Mouse (Mus musculus): Measurements from ENCODE around the gene Zfp638.
A peak's percentile ranks its signal among the peaks of the same experiment; 100 is the strongest.
"Not testable (repeated sequence)": the region's sequence is repeated elsewhere in the genome, so short reads cannot be mapped to it uniquely, and the experiment has no call there.

The Zfp638 gene

DNA sequence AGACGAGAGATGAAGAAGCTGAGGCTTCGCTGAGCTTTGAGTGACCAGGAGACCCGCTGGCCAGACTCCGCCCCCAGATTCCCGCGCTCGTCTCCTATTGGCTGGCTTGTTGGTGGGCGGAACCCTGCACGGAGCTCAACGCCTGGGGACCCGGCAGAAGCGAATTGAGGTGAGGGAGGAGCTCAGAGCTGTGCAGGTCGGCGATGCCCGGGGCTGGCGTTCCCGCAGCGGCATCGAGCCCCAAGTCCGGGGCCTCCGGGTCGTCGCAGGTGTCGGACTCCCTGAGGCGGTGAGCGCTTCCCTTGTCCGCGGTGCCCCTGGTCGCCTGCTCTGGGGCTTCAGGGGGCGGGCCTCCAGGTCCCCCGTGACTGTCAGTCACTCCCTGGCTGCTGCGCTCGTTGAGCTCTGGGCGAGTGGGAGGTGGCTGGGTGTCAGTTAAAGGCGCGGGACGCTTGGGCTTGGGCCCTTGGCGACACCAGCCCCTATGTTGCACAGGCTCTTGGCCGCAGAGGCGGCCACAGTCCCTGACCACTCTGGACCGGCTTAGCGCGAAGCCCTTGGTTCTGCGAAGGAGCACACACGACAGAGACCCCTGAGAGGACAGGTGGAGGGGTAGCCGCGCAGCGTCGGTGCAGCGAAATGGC is at the start of gene Zfp638:
Gene Zfp638, plus strand, starts transcription at position 156 of the 644 bp plus-strand sequence.
- ATAC-seq (ENCODE audit: insufficient number of reproducible peaks, low FRiP score, low TSS enrichment), result peak; percentile 96

DNA sequence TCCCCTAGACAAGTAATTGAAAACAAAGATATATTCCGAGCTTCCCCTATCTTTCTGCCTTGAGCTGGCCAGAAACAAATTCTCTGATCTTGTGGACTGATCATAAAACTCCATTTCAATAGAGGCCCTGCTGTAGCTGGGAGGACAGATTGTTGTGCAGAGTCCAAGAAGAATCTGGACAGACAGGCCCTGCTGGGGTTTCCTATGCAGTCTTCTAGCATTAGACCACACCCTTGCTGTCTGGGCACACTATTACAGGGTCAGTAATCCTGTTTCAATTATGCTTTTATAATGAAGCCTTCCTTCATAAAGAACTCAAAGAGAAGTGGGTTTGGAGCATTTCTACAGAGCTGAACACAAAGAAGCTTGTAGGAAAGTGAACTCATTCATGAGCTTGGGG is 47.9 kb upstream of the Zfp638 start:
- ATAC-seq (ENCODE audit: insufficient number of reproducible peaks, low FRiP score, low TSS enrichment), result no peak

DNA sequence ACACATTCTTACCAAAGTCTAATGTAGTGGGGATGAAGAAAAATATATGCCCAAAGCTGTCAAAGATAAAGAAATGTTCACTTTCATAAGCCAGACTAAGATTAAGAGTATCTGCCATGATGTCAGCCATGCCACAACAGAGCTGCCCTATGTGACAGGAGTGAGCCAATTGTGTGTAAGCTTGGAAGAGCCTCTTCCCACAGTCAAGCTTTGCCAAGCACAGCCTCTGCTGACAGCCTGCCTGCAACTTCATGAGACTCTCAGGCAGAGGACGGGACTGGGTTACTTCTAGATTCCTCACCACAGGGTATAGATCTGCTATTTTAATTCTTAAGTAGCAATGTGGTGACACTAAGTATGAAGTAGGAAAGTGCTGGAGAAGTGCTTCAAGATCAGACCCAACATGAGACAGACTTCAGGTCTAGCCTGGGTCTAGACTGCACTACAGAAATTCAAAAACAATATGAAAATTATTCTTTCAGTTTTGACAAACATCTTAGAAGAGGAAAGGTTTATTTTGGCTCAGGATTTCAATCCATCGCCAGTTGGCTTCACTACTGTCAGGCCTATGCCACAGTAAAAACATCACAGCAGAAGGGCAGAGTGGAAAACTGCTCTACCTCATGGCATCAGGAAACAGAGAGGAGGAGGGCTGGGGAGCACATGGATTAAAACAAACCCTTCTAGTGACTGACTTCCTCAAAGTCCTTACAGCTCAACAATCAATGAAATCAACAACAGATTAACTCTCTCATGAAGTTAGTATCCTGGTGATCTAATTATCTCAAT is 46.0 kb upstream of the Zfp638 start:
- no peak for ATAC-seq (ENCODE audit: insufficient number of reproducible peaks, low FRiP score, low TSS enrichment)

DNA sequence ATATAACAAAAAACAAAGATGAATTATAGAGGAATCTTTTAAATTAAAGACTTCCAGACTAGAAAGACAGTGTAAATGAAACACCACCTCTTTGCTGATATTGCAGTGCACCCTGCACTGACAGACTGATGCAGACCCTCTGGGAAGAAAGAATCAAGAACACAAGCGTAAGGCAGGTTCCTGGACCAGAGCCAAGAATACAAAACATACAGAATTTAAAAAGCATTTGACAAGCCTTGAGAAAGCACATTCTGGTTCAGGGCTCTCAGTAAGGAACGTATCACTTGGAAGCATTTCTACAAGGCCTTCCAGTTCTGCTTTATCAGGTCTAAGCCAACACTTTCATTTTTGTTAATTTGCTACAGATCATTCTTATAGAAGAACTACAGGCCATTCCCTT is 45.1 kb upstream of the Zfp638 start:
- ATAC-seq (ENCODE audit: insufficient number of reproducible peaks, low FRiP score, low TSS enrichment), result no peak

DNA sequence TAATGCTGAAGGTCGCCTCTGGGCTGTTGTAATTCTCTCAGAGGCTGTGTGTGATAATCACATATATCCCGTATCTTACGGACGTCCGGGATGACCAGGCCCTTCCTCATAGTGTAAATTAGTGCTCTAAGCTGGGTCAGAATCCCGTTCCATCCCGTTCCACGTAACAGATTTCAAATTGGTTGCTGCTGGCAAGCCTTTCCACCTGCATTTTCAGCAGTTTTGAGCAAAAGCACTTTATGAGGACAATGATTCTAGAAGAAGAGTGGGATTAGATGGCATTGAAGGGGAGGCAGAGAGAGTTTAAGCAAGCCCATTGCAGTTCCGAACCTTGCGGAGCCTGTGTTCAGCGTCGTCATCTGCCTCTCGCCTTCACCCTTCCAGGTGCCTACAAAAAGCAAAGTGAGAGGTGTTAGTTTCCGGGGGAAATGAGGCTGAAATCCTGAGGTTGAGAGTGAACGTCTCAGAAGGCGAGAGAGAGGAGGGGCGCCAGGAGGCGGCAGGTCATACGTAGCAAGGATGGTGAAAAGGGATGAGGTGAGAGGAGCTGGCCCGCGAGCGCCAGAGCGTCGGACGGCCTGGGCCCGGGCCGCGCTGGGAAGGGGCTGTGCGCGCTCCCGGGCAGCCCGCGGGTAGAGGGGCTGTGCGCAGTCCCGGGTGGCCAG is 35.8 kb upstream of the Zfp638 start:
- ATAC-seq (ENCODE audit: insufficient number of reproducible peaks, low FRiP score, low TSS enrichment), result no peak; the same call in 1 of the 2 replicates

DNA sequence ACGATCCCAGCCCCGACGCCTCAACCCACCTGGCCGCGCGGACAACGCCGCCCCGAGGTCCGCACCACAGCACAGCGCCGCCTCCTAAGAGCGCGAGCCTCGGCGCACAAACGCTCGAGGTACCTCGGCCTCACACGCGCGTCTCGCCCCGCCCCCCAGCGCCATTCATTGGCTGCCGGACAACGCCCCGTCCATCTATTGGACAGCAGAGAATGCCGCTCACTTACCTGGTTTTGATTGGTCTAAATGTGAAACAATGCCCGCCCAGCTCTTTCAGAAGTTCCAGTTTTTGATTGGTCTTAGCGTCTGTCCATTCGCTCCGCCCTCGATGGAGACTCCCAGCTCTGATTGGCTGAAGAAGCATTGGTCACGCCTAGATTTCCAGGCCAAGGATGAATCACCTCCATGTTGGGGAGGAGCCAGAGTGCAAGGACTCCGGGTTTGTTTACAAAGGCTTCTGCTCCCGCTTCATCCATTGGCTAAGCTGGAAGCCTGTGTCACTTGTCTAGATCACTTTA is 35.2 kb upstream of the Zfp638 start, which contains the start of gene Paip2b:
Gene Paip2b, minus strand, starts transcription at position 136 of the 518 bp plus-strand sequence.
- ATAC-seq (ENCODE audit: insufficient number of reproducible peaks, low FRiP score, low TSS enrichment), result peak; percentile 98

DNA sequence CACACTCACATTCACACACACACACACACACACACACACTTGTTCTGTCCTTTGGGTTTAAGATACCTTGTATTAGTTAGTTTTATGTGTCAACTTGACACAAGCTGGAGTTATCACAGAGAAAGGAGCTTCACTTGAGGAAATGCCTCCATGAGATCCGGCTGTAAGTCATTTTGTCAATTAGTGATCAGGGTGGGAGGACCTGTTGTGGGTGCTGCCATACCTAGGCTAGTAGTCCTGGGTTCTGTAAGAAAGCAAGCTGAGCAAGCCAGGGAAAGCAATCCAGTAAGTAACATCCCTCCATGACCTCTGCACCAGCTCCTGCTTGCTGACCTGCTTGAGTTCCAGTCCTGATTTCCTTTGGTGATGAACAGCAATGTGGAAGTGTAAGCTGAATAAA is 34.5 kb upstream of the Zfp638 start:
- ATAC-seq (ENCODE audit: insufficient number of reproducible peaks, low FRiP score, low TSS enrichment), result not testable (repeated sequence)

DNA sequence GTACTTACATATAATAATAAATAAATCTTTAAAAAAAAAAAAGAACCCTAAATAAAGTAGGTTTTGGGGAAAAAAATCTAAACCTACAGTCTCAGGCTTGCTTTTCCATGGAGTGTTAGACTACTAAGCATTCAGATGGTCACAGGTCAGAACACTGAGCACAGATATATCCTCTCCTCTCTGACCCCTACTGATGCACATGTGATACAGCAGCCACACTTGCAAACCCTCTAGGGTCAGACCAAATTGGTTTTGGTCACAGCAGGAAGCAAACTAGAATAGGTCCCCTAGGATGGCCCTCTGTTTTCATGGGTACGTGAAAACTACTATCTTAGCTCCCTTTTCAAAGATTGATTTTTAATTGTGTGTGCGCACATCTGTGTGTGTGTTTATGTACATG is 30.1 kb upstream of the Zfp638 start:
- ATAC-seq (ENCODE audit: insufficient number of reproducible peaks, low FRiP score, low TSS enrichment), result no peak

DNA sequence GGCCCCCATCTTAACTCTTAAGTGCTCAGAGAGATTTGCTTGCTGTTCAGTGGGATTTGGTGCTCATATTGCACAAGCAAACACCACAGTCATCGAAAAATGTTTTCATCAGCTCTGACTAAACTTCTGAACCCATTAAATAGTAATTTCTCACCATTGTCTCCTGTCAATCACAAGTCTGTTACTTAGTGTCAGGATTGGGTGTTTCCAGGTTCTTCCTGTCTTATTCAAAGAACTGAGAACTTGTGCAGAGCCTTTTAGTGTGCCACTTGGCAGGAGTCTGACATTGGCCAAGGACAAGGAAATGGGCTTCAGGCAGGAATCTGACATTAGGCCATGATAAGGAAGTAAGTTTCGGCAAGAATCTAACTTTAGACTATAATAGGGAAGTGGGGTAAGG is 28.9 kb upstream of the Zfp638 start:
- no peak for ATAC-seq (ENCODE audit: insufficient number of reproducible peaks, low FRiP score, low TSS enrichment)

DNA sequence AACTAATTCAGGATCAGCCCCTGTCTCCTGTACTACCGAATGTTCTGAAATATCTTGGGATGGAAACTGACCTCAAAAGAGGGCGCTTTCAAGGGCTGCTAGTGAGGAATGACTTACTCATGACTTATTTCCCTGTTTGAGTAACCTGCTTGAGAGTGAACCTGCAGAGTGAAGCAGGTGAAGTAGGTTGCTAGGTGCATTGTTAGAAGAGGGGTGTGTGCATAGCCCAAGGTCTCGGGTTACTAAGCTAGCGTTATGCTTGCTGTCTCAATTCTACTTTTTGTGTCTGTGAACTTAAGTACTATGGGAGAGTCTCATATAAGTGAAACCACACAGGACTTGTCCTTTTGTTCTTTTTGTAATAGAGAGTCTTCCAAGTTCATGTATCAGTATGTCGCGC is 26.8 kb upstream of the Zfp638 start:
- no peak for ATAC-seq (ENCODE audit: insufficient number of reproducible peaks, low FRiP score, low TSS enrichment)

DNA sequence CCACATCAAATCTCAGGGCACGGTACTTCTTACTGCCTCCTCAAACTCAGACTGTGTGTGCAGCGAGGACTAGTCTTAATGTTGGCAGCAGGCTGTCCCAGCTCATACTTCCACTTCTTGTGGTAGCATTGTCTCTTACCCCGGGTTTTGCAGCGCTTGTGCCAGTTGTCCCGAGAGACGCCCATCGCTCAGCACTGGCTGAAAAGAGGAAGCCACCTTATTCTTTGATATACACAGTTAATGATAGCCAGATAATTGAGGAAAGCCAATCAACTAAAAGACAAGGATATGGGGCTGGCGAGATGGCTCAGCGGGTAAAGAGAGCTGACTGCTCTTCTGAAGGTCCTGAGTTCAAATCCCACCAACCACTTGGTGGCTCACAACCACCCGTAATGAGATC is 22.0 kb upstream of the Zfp638 start:
- no peak for ATAC-seq (ENCODE audit: insufficient number of reproducible peaks, low FRiP score, low TSS enrichment)

DNA sequence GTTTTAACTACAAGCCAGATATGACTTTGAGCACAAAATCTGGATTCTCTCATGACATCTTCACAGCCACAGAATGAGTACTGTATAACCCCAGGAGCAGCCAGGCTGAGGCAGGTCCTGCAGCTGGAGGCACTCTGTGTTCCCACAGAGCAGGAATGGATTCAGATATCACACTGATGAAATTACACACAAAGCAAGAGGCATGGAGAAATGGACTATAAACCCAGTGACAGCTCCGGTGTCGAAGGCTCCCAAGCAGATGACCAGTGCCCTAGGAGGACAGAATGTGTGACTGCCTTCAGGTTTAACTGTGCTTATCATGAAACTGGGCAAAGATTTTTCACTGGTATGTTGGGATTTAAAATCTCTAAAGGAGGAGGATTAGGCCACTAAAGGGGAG is 20.8 kb upstream of the Zfp638 start:
- no peak for ATAC-seq (ENCODE audit: insufficient number of reproducible peaks, low FRiP score, low TSS enrichment)

DNA sequence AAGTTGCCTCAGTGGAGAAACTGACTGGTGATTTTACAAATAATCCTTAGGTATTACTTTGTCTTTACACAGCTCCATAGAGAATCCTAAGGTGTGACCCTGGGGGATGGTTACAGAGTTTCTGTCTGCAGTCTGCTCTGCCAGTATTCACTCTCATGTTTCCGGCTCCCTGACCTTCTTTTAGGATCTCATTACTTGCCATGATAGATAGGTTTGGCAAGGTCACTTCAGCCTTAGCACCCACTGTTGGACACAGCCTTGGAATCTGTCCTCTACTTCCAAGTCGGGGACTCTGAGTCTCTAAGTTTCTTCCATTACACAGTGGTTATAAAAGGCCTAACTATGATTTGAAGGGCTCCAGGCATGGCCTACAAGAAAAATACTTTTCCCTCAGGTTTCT is 17.5 kb upstream of the Zfp638 start:
- ATAC-seq (ENCODE audit: insufficient number of reproducible peaks, low FRiP score, low TSS enrichment), result no peak

DNA sequence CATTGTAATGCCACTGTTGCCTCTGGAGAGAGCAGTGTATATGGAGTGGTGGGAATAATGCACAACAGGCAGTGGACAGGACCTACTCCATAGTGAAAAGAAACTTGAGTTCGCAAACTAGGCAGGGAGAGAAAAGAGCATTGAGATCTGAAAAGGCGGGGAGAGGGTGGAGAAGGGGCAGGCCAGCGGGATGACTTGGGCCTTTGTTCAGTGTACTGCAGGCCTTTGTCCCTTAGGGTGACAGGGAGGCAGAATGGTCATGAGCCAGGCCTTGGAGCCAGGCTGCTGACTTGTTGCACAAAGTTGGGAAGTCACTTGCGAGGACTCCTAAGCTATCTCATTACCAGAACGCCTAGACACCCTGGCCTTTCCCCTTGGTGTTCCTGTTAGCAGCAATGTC is 9.4 kb upstream of the Zfp638 start:
- ATAC-seq (ENCODE audit: insufficient number of reproducible peaks, low FRiP score, low TSS enrichment), result no peak

DNA sequence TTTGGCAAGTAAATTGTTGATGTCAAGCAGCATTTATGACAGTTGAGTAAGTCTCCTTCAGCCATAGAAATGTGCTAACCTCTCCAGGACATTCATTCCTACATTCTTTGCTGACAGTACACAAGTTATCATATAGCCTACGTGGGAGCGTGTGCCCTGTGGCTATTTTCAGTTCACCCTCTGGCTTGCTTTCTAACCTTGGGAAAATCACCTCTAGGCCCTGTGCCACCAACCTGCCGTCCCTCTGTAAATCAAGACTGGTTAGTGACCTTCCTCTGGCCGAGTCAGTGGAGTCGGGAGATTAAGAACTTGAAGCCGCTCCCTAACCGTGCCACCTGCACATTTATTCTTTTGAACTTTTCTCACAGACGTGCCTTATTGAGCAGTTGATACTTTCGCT is 6.9 kb upstream of the Zfp638 start:
- ATAC-seq (ENCODE audit: insufficient number of reproducible peaks, low FRiP score, low TSS enrichment), result no peak

DNA sequence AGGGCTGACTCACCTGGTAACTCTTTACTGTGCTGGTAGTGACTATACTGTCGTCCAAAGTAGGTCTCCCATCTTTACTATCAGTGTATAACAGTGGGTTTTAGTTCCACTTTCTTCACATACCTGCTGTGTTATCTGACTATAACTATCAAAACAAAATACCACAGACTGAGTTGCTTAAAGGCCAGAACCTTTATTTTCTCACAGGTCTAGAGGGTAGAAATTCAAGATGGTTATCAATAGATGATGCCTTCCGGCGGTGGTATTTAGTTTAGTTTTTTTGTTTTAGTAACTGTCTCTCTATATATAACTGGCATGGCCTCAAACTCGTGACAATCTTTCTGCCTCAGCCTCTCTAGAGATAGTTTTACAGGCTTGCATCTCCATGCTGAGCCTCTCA is 3.4 kb upstream of the Zfp638 start:
- no peak for ATAC-seq (ENCODE audit: insufficient number of reproducible peaks, low FRiP score, low TSS enrichment)

DNA sequence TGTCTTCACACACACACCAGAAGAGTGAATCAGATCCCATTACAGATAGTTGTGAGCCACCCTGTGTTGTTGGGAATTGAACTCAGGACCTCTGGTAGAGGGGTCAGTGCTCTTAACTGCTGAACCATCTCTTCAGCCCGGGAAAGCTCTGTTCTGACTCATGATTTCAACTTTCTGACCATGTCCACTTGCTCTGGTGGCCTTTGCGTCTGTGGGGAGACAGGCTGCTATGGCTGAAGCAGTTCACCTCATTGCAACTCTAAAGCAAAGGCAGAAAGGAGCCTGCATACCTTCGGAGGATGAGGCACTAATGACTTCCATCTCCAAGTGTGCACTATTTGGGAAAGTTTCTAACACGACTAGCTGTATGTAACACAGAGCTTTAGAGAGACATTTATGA is 486 bp upstream of the Zfp638 start:
- 0 out of 2 replicates have a peak, but pooled peaks have one; percentile 2 for ATAC-seq (ENCODE audit: insufficient number of reproducible peaks, low FRiP score, low TSS enrichment)

DNA sequence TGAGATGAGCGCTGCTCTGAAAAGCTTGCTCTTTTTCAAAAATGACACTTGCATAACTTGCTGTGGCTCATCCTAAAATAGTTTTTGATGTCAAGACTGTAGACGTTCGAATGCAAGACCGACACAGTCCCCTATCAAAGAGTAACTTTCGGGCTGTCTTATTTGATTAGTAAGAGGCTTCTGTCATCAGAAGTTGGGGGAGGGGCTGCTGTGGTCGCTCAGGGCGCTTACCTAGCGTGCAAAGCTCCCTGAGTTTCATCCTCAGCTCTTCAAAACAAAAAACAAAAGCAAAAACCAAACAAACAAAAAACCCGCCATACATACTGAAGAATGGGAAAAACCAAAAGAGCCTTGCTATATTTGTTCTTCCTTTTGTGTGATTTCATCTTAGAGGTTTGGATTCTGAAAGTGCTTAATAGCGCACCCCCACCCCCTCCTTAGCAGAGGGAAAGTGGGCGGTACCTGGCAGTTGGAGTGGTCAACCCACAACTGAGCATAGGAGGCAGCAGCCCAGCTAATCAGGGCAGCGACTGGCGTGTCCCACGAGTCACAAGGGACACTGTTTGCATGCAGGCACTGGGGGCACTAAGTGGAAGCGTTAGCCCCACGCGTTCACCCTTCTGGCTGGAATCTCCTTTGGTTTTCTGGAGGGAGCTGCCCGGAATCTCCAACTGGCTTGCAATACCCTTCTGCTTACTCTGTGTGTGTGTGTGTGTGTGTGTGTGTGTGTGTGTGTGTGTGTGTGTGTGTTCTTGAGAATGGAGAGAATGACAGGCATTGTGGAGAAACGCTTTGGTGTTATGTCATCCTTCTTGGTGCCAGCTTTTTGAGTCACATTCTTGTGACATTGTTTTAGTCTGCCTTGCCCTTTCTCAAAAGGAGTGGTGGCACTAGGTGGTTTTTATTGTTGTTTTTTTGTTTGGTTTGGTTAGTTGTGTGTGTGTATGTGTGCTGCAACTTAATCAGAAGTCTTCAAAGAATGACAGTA is 983 bp downstream of the Zfp638 start:
- peak; percentile 64 for ATAC-seq (ENCODE audit: insufficient number of reproducible peaks, low FRiP score, low TSS enrichment)

DNA sequence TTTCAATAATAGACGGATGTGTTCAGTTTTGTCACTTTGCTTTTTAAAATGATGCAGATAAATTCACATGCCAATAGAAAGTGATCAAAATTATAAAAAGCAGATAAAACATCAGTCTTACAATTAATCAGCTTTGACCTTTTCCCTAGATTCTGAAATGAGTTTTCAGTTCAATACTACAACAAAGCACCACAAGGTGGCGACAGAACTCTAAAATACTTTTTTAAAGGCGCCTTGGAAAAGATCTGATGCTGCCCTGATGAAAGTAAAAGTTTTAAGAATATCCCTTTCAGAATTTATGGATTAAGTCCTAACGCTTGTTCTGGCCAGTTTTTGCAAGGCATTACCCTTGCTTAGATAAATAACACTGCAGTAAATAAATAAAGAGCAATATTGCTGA is 12.9 kb downstream of the Zfp638 start:
- ATAC-seq (ENCODE audit: insufficient number of reproducible peaks, low FRiP score, low TSS enrichment), result no peak

DNA sequence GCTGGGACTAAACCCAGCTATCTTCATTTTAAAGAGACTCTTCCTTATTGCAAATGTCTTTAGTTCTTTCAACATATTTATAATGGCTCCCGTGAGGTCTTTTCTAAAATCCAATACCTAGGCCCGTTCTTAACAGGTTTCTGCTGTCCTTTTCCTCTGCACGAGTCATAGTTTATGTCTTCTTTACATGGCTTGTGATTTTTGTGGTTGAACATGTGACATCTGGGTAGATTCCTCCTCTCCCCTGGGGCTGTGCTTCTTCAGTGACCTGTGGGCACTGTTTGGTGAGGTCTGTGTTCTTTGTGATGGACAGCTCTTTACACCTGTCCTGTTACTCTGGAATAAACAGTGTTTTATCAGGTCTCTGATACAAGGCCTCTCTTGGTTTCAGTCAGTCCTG is 19.9 kb downstream of the Zfp638 start:
- ATAC-seq (ENCODE audit: insufficient number of reproducible peaks, low FRiP score, low TSS enrichment), result no peak
